Mouse (Mus musculus) Patski (cell line): Measurements from ENCODE around the gene Gm36210. TPM values are rescaled to one million over a fixed set of nuclear protein-coding genes. Genes with fewer than 3 reads are reported as not detected.

Experiments used
- ATAC-seq: fragments of 100-300 bp; one replicate; pipeline ENCODE4 v1.8.0; 2021
- CTCF ChIA-PET: fragments of 350-600 bp; sonication (Branson Sonifier 250); formaldehyde crosslinking; loops from one replicate; lab custom pipeline; 2022; ENCODE audit warnings: inconsistent platforms; lab: Charles Lee
- POLR2A ChIA-PET: fragments of 350-600 bp; sonication (Branson Sonifier 250); formaldehyde crosslinking; loops from one replicate; lab custom pipeline; 2022; ENCODE audit warnings: antibody characterized with exemption, inconsistent platforms; lab: Charles Lee
- DNase-seq: peaks from one replicate; pipeline ENCODE4 v3.0.0-alpha.2; 2011; ENCODE audit warnings: low read depth, low spot score
- H3K27me3 ChIP-seq: fragments of 371-371 bp; one replicate; pipeline ENCODE4 v1.5.1; 2021
- CTCF ChIP-seq: fragments of 100-300 bp; IDR thresholded peaks from one replicate; pipeline ENCODE4 v1.5.1; 2021
- in situ Hi-C: fragments of 300-500 bp; cut with MboI; formaldehyde crosslinking; loops from 3 replicates; pipeline ENCODE4 v1.11.1; 2018; ENCODE audit warnings: low pct_unique_long_range_greater_than_20kb, mixed read lengths
- polyA plus RNA-seq: library from polyadenylated mRNA; unstranded; gene quantifications from one replicate; pipeline ENCODE4 v1.2.3, GENCODE M21; 2021

Gm36210 gene
- polyA plus RNA-seq, 1 experiment from 2014 or later, result not detected

- no peak for TF ChIP-seq CTCF
- ChIA-PET CTCF (interaction anchor here (1.6 kb wide), 1 partner anchor 27 kb away, joined by 6 read pairs; the partner anchor contains the start of gene Sbk2), POLR2A (no interaction called here)
- DNase-seq, result no peak
- no peak for ATAC-seq
- in situ Hi-C loops, result no loop called here
- H3K27me3 ChIP-seq, result no peaks in the 10 kb centered on the region
These were observed 31.1 kb upstream of the Gm36210 start for GRCm38 (mm10) chr7:4937392-4937791.

- no peak for ATAC-seq
- CTCF ChIA-PET, result interaction anchor here (1.4 to 1.6 kb wide), 2 partner anchors 28 to 140 kb away, joined by 3 to 6 read pairs; partner anchors contain the start of gene Sbk2
- DNase-seq, result no peak
These were observed 30.5 kb upstream of the Gm36210 start for GRCm38 (mm10) chr7:4936832-4937231.

GRCm38 (mm10) chr7:4934160-4934914, 28.0 kb upstream of the Gm36210 start:
- no peak for TF ChIP-seq CTCF
- H3K27me3 ChIP-seq, result no peaks in the 10 kb centered on the region
- in situ Hi-C loops, result no loop called here
- DNase-seq, result no peak
- CTCF ChIA-PET, result interaction anchor here (1.1 to 1.5 kb wide), 2 partner anchors 11 to 14 kb away, joined by 3 read pairs; no protein-coding TSS in a partner anchor
- ATAC-seq, result peak; percentile 54
- POLR2A ChIA-PET, result no interaction called here

More at GRCm38 (mm10) chr7:4936832-4937231, 30.5 kb upstream of the Gm36210 start:
- in situ Hi-C loops, result no loop called here
- H3K27me3 ChIP-seq, result no peaks in the 10 kb centered on the region
- POLR2A ChIA-PET, result no interaction called here
- no peak for TF ChIP-seq CTCF

- in situ Hi-C loops, result no loop called here
- ATAC-seq (no peak), DNase-seq (no peak)
- no peak for TF ChIP-seq CTCF
- ChIA-PET POLR2A (no interaction called here), CTCF (interaction anchor here (1.5 kb wide), 1 partner anchor 10 kb away, joined by 3 read pairs; no protein-coding TSS in a partner anchor)
- no peaks in the 10 kb centered on the region for H3K27me3 ChIP-seq
These were observed 26.8 kb upstream of the Gm36210 start for GRCm38 (mm10) chr7:4933103-4933502.

- POLR2A ChIA-PET, result no interaction called here
- no peak for TF ChIP-seq CTCF
These were observed 22.0 kb upstream of the Gm36210 start for GRCm38 (mm10) chr7:4928323-4928722.

GRCm38 (mm10) chr7:4927711-4928110, 21.4 kb upstream of the Gm36210 start:
- no peak for TF ChIP-seq CTCF
- ChIA-PET CTCF (interaction anchor here (1.3 kb wide), 1 partner anchor 12 kb away, joined by 4 read pairs; no protein-coding TSS in a partner anchor), POLR2A (interaction anchor here (0.6 kb wide), 1 partner anchor 23 kb away, joined by 6 read pairs; no protein-coding TSS in a partner anchor)
- DNase-seq (no peak), ATAC-seq (no peak)
- H3K27me3 ChIP-seq, result no peaks in the 10 kb centered on the region
- in situ Hi-C loops, result no loop called here

More at GRCm38 (mm10) chr7:4928323-4928722, 22.0 kb upstream of the Gm36210 start:
- no peak for DNase-seq
- CTCF ChIA-PET, result interaction anchor here (1.3 kb wide), 1 partner anchor 12 kb away, joined by 4 read pairs; no protein-coding TSS in a partner anchor
- in situ Hi-C loops, result no loop called here
- H3K27me3 ChIP-seq, result no peaks in the 10 kb centered on the region
- ATAC-seq, result no peak

GRCm38 (mm10) chr7:4926849-4927248, 20.5 kb upstream of the Gm36210 start:
- CTCF ChIA-PET, result interaction anchor here (1.3 kb wide), 1 partner anchor 13 kb away, joined by 4 read pairs; no protein-coding TSS in a partner anchor
- in situ Hi-C loops, result no loop called here
- no peaks in the 10 kb centered on the region for H3K27me3 ChIP-seq
- ATAC-seq, result no peak
- POLR2A ChIA-PET, result interaction anchor here (0.6 kb wide), 1 partner anchor 22 kb away, joined by 6 read pairs; no protein-coding TSS in a partner anchor
- no peak for DNase-seq
- no peak for TF ChIP-seq CTCF

- no peak for TF ChIP-seq CTCF
- ChIA-PET POLR2A (interaction anchor here (0.7 to 1.0 kb wide), 2 partner anchors 10 to 1709 kb away, joined by 3 read pairs; no protein-coding TSS in a partner anchor), CTCF (interaction anchor here (0.7 to 1.0 kb wide), 3 partner anchors 9 to 15 kb away, joined by 3 to 4 read pairs (median 3); partner anchors contain the start of gene Zfp628)
- no peak for DNase-seq
- no peaks in the 10 kb centered on the region for H3K27me3 ChIP-seq
- in situ Hi-C loops, result no loop called here
- peak; percentile 25 for ATAC-seq
These were observed 19.4 kb upstream of the Gm36210 start, which contains the start of gene Ssc5d for GRCm38 (mm10) chr7:4925441-4926381. TSS of gene Ssc5d (plus strand) at chr7:4925785.

- no peak for TF ChIP-seq CTCF
- DNase-seq (peak; percentile 41), ATAC-seq (peak; percentile 29)
- ChIA-PET POLR2A (interaction anchor here (0.7 to 1.0 kb wide), 2 partner anchors 9 to 1708 kb away, joined by 3 read pairs; no protein-coding TSS in a partner anchor), CTCF (interaction anchor here (0.7 to 1.0 kb wide), 3 partner anchors 9 to 16 kb away, joined by 3 to 4 read pairs (median 3); partner anchors contain the start of gene Zfp628)
- in situ Hi-C loops, result no loop called here
- no peaks in the 10 kb centered on the region for H3K27me3 ChIP-seq
These were observed 18.6 kb upstream of the Gm36210 start for GRCm38 (mm10) chr7:4924891-4925301.
